Mouse (Mus musculus) bone marrow macrophage, adult 2 months (primary cell): ENCODE measurements around the gene Znhit1. TPM values are rescaled to one million over a fixed set of nuclear protein-coding genes. Genes with fewer than 3 reads are reported as not detected.

Experiments used
- H3K27ac ChIP-seq: 2 replicates; pipeline ENCODE4 v1.5.1; 2012; ENCODE audit warnings: low read depth, low read length; ENCODE audit not compliant: insufficient read depth
- H3K4me1 ChIP-seq: 2 replicates; pipeline ENCODE4 v1.6.1; 2012; ENCODE audit warnings: low read length; ENCODE audit not compliant: control insufficient read depth, insufficient read depth
- H3K4me3 ChIP-seq: 2 replicates; pipeline ENCODE4 v1.5.1; 2012; ENCODE audit warnings: mild to moderate bottlenecking, low read length, moderate library complexity; ENCODE audit not compliant: insufficient read depth
- CTCF ChIP-seq: IDR thresholded peaks from 2 replicates; pipeline ENCODE4 v1.5.1; 2012; ENCODE audit warnings: low read depth, mild to moderate bottlenecking, low read length, moderate library complexity
- POLR2A ChIP-seq: IDR thresholded peaks from 2 replicates; pipeline ENCODE4 v1.6.1; 2012; ENCODE audit warnings: mild to moderate bottlenecking, low read depth, low read length, borderline replicate concordance
- polyA plus RNA-seq: library from polyadenylated mRNA; stranded (reverse); fragments of >200 nt; gene quantifications from 2 replicates; pipeline ENCODE4 v1.2.4, GENCODE M21; 2012; ENCODE audit not compliant: missing spikeins, insufficient read depth, insufficient read length

Znhit1 gene
- polyA plus RNA-seq: 75.0 and 82.2 TPM in 2 replicates

- TF ChIP-seq POLR2A (no peak), CTCF (no peak)
- Histone ChIP-seq H3K4me1 (peaks cover 11% of the 10 kb centered on the region), H3K27ac (peak within 1 kb of the TSS; percentile 73), H3K4me3 (peak within 1 kb of the TSS; percentile 93)
Measured at GRCm38 (mm10) chr5:136987934-136988271, at the start of gene Znhit1. Znhit1 (minus strand) TSS chr5:136988021.

- no peak overlapping the region for H3K27ac ChIP-seq
- no peak overlapping the region for H3K4me3 ChIP-seq
- TF ChIP-seq POLR2A (no peak), CTCF (no peak)
- H3K4me1 ChIP-seq: peaks cover 11% of the 10 kb centered on the region
Measured at GRCm38 (mm10) chr5:137036211-137036610, 48.4 kb upstream of the Znhit1 start.

- peak overlapping the region; percentile 64 for H3K4me3 ChIP-seq
- peak overlapping the region; percentile 10; the same call in 1 of the 2 replicates for H3K27ac ChIP-seq
- TF ChIP-seq CTCF (no peak), POLR2A (no peak)
- peaks cover 16% of the 10 kb centered on the region for H3K4me1 ChIP-seq
Measured at GRCm38 (mm10) chr5:137032641-137033074, 44.8 kb upstream of the Znhit1 start.

GRCm38 (mm10) chr5:137032033-137032421 is 44.2 kb upstream of the Znhit1 start:
- peak overlapping the region; percentile 64 for H3K4me3 ChIP-seq
- H3K4me1 ChIP-seq: peaks cover 16% of the 10 kb centered on the region
- H3K27ac ChIP-seq: no peak overlapping the region
- TF ChIP-seq POLR2A: no peak
- TF ChIP-seq CTCF: no peak

- Histone ChIP-seq H3K4me1 (peaks cover 16% of the 10 kb centered on the region), H3K27ac (no peak overlapping the region), H3K4me3 (peak overlapping the region; percentile 64)
- no peak for TF ChIP-seq CTCF
- no peak for TF ChIP-seq POLR2A
Measured at GRCm38 (mm10) chr5:137031076-137032032, 43.5 kb upstream of the Znhit1 start.

- TF ChIP-seq CTCF: no peak
- TF ChIP-seq POLR2A: no peak
- Histone ChIP-seq H3K27ac (no peak overlapping the region), H3K4me3 (no peak overlapping the region), H3K4me1 (peaks cover 16% of the 10 kb centered on the region)
Measured at GRCm38 (mm10) chr5:137030416-137030810, 42.6 kb upstream of the Znhit1 start.

GRCm38 (mm10) chr5:137029643-137030415 is 42.0 kb upstream of the Znhit1 start:
- Histone ChIP-seq H3K4me1 (peaks cover 16% of the 10 kb centered on the region), H3K27ac (no peak overlapping the region), H3K4me3 (peak overlapping the region; percentile 51)
- no peak for TF ChIP-seq CTCF
- TF ChIP-seq POLR2A: no peak

- Histone ChIP-seq H3K4me1 (peaks cover 16% of the 10 kb centered on the region), H3K4me3 (peak overlapping the region; percentile 51; the same call in 1 of the 2 replicates), H3K27ac (no peak overlapping the region)
- TF ChIP-seq CTCF: no peak
- no peak for TF ChIP-seq POLR2A
Measured at GRCm38 (mm10) chr5:137029273-137029585, 41.4 kb upstream of the Znhit1 start.

GRCm38 (mm10) chr5:137028561-137029272 is 40.9 kb upstream of the Znhit1 start:
- Histone ChIP-seq H3K4me3 (no peak overlapping the region), H3K27ac (no peak overlapping the region), H3K4me1 (peaks cover 16% of the 10 kb centered on the region)
- TF ChIP-seq POLR2A: no peak
- TF ChIP-seq CTCF: no peak
